Mouse (Mus musculus) G1E (cell line): ENCODE data around the gene Mkrn2. TPM values are rescaled to one million over a fixed set of nuclear protein-coding genes. Genes with fewer than 3 reads are reported as not detected.

Experiments
- ATAC-seq: 2 replicates; pipeline ENCODE4 v1.8.0; 2016; ENCODE audit warnings: mild to moderate bottlenecking; ENCODE audit not compliant: insufficient number of reproducible peaks, poor library complexity, low FRiP score, severe bottlenecking; ENCODE audit errors: extremely low read depth
- DNase-seq: peaks from one replicate; pipeline ENCODE4 v3.0.0; 2012; ENCODE audit warnings: low spot score
- H3K27me3 ChIP-seq: 2 replicates; pipeline ENCODE4 v1.6.1; 2012; ENCODE audit warnings: mild to moderate bottlenecking, low read length, inconsistent platforms; ENCODE audit not compliant: insufficient read depth
- H3K36me3 ChIP-seq: replicated peaks from 2 replicates; pipeline ENCODE3; 2012; ENCODE audit warnings: mild to moderate bottlenecking, inconsistent platforms
- H3K4me1 ChIP-seq: 2 replicates; pipeline ENCODE4 v1.6.1; 2012; ENCODE audit warnings: low read depth, low read length, inconsistent platforms, mixed read lengths; ENCODE audit not compliant: insufficient read depth
- H3K4me3 ChIP-seq: 2 replicates; pipeline ENCODE4 v1.5.1; 2012; ENCODE audit warnings: low read depth, mild to moderate bottlenecking, inconsistent platforms, low read length, moderate library complexity, mixed read lengths
- H3K9me3 ChIP-seq: replicated peaks from 2 replicates; pipeline ENCODE4 v1.6.1; 2012; ENCODE audit warnings: inconsistent platforms
- CTCF ChIP-seq: IDR thresholded peaks from 2 replicates; pipeline ENCODE4 v1.5.1; 2012; ENCODE audit warnings: low read depth, low read length, inconsistent platforms, mixed read lengths
- GATA1 ChIP-seq: IDR thresholded peaks from 2 replicates; pipeline ENCODE4 v1.6.1; 2012; ENCODE audit warnings: borderline replicate concordance, low read length, inconsistent platforms, mixed read lengths
- GATA2 ChIP-seq: IDR thresholded peaks from 2 replicates; pipeline ENCODE4 v1.6.1; 2012; ENCODE audit warnings: low read depth, low read length, inconsistent platforms, borderline replicate concordance
- POLR2AphosphoS5 ChIP-seq: IDR thresholded peaks from 2 replicates; pipeline ENCODE4 v1.6.1; 2012; ENCODE audit warnings: low read depth, low read length, inconsistent platforms; ENCODE audit not compliant: insufficient replicate concordance
- TAL1 ChIP-seq: conservative IDR thresholded peaks from 2 replicates; pipeline ENCODE4 v1.6.1; 2012; ENCODE audit warnings: low read depth, low read length, inconsistent platforms, mixed read lengths
- polyA plus RNA-seq: library from polyadenylated mRNA; stranded (reverse); fragments of >175 nt; gene quantifications from 2 replicates; pipeline ENCODE4 v1.2.3, GENCODE M21; 2012
- total RNA-seq, 2 experiments: library from RNA; stranded (forward) in 1 of 2; stranded (reverse) in 1 of 2; fragments of 200-1000 nt in 1 of 2; fragments of >200 nt in 1 of 2; fragmentation: Nextera tagmentation in 1 of 2; gene quantifications; 2 replicates each; pipeline ENCODE4 v1.2.3; 2014 to 2017

Gene Mkrn2
- total and polyA plus RNA-seq, 3 experiments: 18.4 to 24.5 (median 21.5) TPM

DNA sequence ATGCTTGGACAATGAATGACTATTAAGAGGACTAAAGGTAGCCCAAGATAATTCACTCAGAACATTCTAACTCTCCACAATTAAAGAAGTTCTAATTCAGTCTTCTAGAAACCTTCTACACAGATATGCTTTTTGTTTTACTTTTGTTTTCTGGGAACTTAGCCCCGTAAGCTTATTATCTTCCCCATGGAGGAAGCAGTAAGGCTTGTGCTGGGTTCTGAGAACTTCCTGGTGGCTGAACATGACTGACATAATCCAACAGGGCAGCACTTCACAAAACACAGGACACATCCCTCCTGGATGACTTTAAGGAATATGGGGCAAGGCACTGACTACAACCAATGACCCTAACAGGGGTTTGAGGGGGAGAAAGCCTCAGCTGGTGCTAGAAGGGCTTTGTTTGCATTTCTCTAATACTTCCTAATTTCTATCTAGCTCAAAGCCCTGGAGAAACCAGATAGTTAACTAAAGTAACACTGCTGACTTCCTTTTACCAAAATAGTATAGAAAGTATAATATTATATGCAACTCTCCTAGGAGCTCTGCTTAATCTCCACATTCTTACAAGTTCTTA, 48.2 kb downstream of the Mkrn2 start:
- Histone ChIP-seq H3K4me1 (peaks cover 57% of the 10 kb centered on the region), H3K27me3 (no peaks in the 10 kb centered on the region), H3K4me3 (no peak overlapping the region; the same call in 1 of the 2 replicates), H3K36me3 (peaks cover 22% of the 10 kb centered on the region), H3K9me3 (no peaks in the 10 kb centered on the region)
- no peak for TF ChIP-seq GATA2
- TF ChIP-seq CTCF: no peak
- no peak for TF ChIP-seq POLR2AphosphoS5
- TF ChIP-seq GATA1: no peak
- TF ChIP-seq TAL1: no peak
- ATAC-seq (no peak), DNase-seq (no peak)

DNA sequence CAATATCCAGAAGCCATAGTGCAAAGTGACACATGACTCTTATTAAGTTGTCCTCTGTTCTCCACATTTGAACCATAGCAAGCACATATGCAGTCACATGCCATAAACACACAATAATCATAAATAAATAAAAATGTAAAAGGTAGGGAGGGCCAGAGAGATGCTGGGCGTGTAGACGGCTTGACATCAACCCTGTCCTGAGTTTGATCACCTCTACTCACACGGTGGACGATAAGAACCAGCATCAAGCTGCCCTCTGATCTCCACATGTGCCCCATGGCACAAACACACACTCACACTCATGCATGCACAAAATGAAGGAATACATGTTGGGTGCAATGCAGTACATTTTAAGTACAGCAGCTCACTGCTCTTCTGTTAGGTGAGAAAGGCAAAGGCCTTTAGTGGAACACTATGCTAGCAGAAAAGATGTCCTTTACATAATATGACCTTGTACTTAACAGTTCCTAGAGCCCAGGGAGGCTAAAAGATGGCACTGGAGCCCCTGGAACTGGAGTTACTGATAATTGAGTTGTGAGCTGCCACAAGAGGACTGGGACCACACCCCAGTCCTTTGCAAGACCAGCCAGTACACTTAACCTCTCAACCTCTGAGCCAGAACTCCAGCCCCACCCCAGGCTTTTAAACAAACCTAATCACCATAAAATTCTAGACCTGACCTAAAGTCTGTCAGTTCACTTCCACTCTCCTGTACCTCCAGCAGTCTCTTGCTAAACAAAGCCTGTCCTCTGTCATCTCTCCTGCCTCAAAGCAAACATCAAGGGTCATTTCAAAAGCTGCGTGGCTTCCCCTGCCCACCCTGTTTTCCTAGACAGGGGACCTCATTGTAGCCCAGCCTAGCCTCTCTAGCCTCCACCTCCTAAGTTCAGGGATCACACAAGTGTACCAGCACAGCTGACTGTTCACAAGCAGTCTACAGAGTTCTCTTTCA, 49.0 kb downstream of the Mkrn2 start:
- Histone ChIP-seq H3K4me3 (peak overlapping the region; percentile 42; the same call in 1 of the 2 replicates), H3K27me3 (no peaks in the 10 kb centered on the region), H3K36me3 (peaks cover 21% of the 10 kb centered on the region), H3K9me3 (no peaks in the 10 kb centered on the region), H3K4me1 (peaks cover 61% of the 10 kb centered on the region)
- TF ChIP-seq GATA2 (no peak), POLR2AphosphoS5 (no peak), TAL1 (no peak), CTCF (no peak), GATA1 (no peak)
- DNase-seq: peak; percentile 35
- peak; percentile 90 for ATAC-seq

DNA sequence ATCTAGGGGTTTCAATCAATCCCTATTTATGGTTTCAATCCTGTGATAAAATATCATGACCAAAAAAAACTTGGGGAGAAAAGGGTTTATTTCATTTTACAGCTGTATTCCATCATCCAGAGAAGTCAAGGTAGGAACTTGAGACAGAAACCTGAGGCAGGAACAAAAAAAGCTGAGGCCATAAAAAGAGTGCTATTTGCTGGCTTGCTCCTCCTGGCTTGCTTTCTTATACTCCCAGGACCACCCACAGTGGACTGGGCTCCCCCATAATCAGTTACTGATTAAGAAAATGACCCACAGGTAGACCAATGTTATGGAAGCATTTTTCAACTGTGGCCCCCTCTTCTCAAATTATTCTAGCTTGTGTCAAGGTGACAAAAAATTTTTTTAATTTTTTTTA, 50.0 kb downstream of the Mkrn2 start:
- ATAC-seq (no peak), DNase-seq (no peak)
- H3K36me3 ChIP-seq: peaks cover 27% of the 10 kb centered on the region
- H3K9me3 ChIP-seq: no peaks in the 10 kb centered on the region
- peaks cover 66% of the 10 kb centered on the region for H3K4me1 ChIP-seq
- TF ChIP-seq GATA2 (no peak), POLR2AphosphoS5 (no peak), TAL1 (no peak), CTCF (no peak)
- no peak overlapping the region for H3K4me3 ChIP-seq
- no peaks in the 10 kb centered on the region for H3K27me3 ChIP-seq

DNA sequence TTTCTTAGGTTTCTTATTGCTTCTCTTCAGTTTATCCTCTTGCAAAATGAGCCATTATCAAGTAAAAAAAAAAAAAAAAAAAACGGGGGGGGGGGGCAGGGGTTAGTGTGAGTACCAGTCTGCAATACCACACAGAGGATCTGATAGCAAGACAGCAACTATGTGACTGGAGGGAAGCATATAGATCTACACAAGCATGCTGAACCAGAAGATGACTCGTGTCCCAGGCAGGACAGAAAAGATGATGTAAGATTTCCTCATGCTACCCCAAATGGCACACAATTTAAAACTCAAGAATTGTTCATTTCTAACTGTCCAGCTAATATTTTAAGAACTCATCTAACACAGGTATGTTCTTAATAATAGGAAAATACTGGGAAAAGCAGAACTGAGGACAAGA, 52.2 kb downstream of the Mkrn2 start:
- Histone ChIP-seq H3K4me1 (peaks cover 71% of the 10 kb centered on the region), H3K27me3 (no peaks in the 10 kb centered on the region), H3K36me3 (peaks cover 26% of the 10 kb centered on the region), H3K9me3 (no peaks in the 10 kb centered on the region), H3K4me3 (no peak overlapping the region)
- DNase-seq (no peak), ATAC-seq (no peak)
- TF ChIP-seq TAL1 (no peak), CTCF (no peak), POLR2AphosphoS5 (no peak), GATA1 (no peak), GATA2 (no peak)

DNA sequence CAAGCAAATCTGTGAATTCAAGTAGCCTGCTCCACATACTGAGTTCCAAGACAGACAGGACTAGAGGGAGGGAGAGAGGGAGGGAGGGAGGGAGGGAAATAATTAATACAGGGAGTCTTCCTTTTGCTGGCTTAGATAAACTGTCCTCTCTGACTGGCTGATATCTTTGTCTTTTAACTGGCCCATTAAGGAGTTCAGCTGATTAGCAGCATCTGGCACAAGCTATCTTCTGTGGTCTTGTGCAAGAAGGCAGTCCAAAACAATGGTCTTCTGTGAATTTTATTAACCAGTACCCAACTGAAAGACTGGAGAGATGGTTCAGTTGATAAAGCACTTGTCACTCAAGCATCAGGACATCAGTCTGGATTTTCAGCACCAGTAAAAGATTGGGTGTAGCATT, 57.1 kb downstream of the Mkrn2 start:
- ATAC-seq (peak; percentile 78), DNase-seq (no peak)
- Histone ChIP-seq H3K27me3 (no peaks in the 10 kb centered on the region), H3K4me1 (peaks cover 61% of the 10 kb centered on the region), H3K4me3 (no peak overlapping the region), H3K9me3 (no peaks in the 10 kb centered on the region), H3K36me3 (peaks cover 33% of the 10 kb centered on the region)
- no peak for TF ChIP-seq CTCF
- TF ChIP-seq POLR2AphosphoS5: no peak
- TF ChIP-seq GATA1: no peak
- no peak for TF ChIP-seq TAL1
- TF ChIP-seq GATA2: no peak

DNA sequence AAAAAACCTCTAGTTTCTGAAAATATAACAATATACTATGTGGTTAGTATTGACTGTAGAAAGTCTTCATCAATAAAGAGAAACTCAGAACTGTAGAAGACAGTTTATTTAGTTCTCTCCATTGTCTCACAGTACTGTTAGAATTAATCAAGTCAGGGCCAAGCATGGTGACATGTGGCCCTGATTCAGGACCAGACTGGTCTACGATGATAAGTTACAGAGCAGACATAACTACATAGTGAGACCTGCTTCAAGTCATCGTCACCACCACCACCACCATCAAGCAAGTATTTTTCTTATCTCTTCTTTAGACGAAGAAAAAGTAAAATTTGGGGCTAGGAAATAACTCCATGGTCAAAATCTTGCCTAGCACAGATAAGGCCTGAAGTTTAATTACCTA, 62.6 kb downstream of the Mkrn2 start:
- TF ChIP-seq TAL1 (no peak), POLR2AphosphoS5 (no peak)

More for the DNA sequence above, 62.6 kb downstream of the Mkrn2 start:
- Histone ChIP-seq H3K4me1 (peaks cover 53% of the 10 kb centered on the region), H3K9me3 (no peaks in the 10 kb centered on the region), H3K36me3 (peaks cover 43% of the 10 kb centered on the region), H3K27me3 (no peaks in the 10 kb centered on the region), H3K4me3 (no peak overlapping the region)
- ATAC-seq (peak; percentile 32; the same call in 1 of the 2 replicates), DNase-seq (no peak)
